Mouse (Mus musculus): ENCODE measurements at regions not wholly inside any gene's neighbourhood (a gene's known extent, or its start where the extent isn't known, plus 50 kb on each side); places are given as distances from the start of the nearest gene placed in this dataset.

GRCm38 (mm10) chr8:86428998-86429651 lies 151.4 kb downstream of the Abcc12 start:
- DNase-seq (ENCODE audit: low read depth, low spot score): no peak

GRCm38 (mm10) chr8:86428131-86428530 lies 152.4 kb downstream of the Abcc12 start:
- DNase-seq (ENCODE audit: low read depth, low spot score): no peak

- no peak for DNase-seq (ENCODE audit: low read depth, low spot score)
These were observed 154.4 kb downstream of the Abcc12 start for GRCm38 (mm10) chr8:86426056-86426455.

GRCm38 (mm10) chr8:86425382-86425781 lies 155.1 kb downstream of the Abcc12 start:
- DNase-seq (ENCODE audit: low read depth, low spot score): no peak

GRCm38 (mm10) chr8:86419059-86419651 lies 161.3 kb downstream of the Abcc12 start:
- no peak for DNase-seq (ENCODE audit: low read depth, low spot score)

GRCm38 (mm10) chr8:86418414-86418981 lies 162.0 kb downstream of the Abcc12 start:
- no peak for DNase-seq (ENCODE audit: low read depth, low spot score)

- DNase-seq (ENCODE audit: low read depth, low spot score): no peak
These were observed 165.3 kb downstream of the Abcc12 start for GRCm38 (mm10) chr8:86415208-86415607.

GRCm38 (mm10) chr8:86411232-86411631 lies 169.3 kb downstream of the Abcc12 start:
- DNase-seq (ENCODE audit: low read depth, low spot score): no peak

GRCm38 (mm10) chr8:86406196-86406595 lies 174.3 kb downstream of the Abcc12 start:
- DNase-seq (ENCODE audit: low read depth, low spot score): no peak

- no peak for DNase-seq (ENCODE audit: low read depth, low spot score)
These were observed 177.1 kb downstream of the Abcc12 start for GRCm38 (mm10) chr8:86403434-86403833.

GRCm38 (mm10) chr8:86401946-86402345 lies 178.5 kb downstream of the Abcc12 start:
- no peak for DNase-seq (ENCODE audit: low read depth, low spot score)

- DNase-seq (ENCODE audit: low read depth, low spot score): no peak
These were observed 185.4 kb downstream of the Abcc12 start for GRCm38 (mm10) chr8:86395121-86395520.

- no peak for DNase-seq (ENCODE audit: low read depth, low spot score)
These were observed 186.7 kb downstream of the Abcc12 start for GRCm38 (mm10) chr8:86393835-86394234.

- DNase-seq (ENCODE audit: low read depth, low spot score): no peak
These were observed 187.1 kb downstream of the Abcc12 start for GRCm38 (mm10) chr8:86393374-86393773.

GRCm38 (mm10) chr8:86390715-86391114 lies 189.8 kb downstream of the Abcc12 start:
- no peak for DNase-seq (ENCODE audit: low read depth, low spot score)

- peak; percentile 91 for DNase-seq (ENCODE audit: low read depth, low spot score)
These were observed 190.5 kb downstream of the Abcc12 start for GRCm38 (mm10) chr8:86389690-86390671.

GRCm38 (mm10) chr8:86385236-86385635 lies 195.2 kb downstream of the Abcc12 start:
- DNase-seq (ENCODE audit: low read depth, low spot score): no peak

GRCm38 (mm10) chr8:86381977-86382376 lies 198.5 kb downstream of the Abcc12 start:
- DNase-seq (ENCODE audit: low read depth, low spot score): no peak

GRCm38 (mm10) chr8:86368062-86368461 lies 212.4 kb downstream of the Abcc12 start:
- no peak for DNase-seq (ENCODE audit: low read depth, low spot score)

- DNase-seq (ENCODE audit: low read depth, low spot score): no peak
These were observed 213.8 kb downstream of the Abcc12 start for GRCm38 (mm10) chr8:86366636-86367035.

- no peak for DNase-seq (ENCODE audit: low read depth, low spot score)
These were observed 214.8 kb downstream of the Abcc12 start for GRCm38 (mm10) chr8:86365726-86366125.

GRCm38 (mm10) chr8:86364898-86365297 lies 215.6 kb downstream of the Abcc12 start:
- DNase-seq (ENCODE audit: low read depth, low spot score): peak; percentile 34

Measured in mesoderm, embryonic 11.5 days (tissue).